Mouse (Mus musculus): ENCODE results near the gene Rag1. TPM values are rescaled to one million over a fixed set of nuclear protein-coding genes. Genes with fewer than 3 reads are reported as not detected.

Rag1 gene
- total RNA-seq (2021), result 0.19 and 1.9 TPM in 2 replicates
- long read RNA-seq, experiment 1, result 0 reads
- long read RNA-seq, experiment 2, partial matches to known transcripts, result 0 of 1 reads
- long read RNA-seq, experiment 2, other reads (novel, unspliced or antisense), result 1 of 1 reads

DNA sequence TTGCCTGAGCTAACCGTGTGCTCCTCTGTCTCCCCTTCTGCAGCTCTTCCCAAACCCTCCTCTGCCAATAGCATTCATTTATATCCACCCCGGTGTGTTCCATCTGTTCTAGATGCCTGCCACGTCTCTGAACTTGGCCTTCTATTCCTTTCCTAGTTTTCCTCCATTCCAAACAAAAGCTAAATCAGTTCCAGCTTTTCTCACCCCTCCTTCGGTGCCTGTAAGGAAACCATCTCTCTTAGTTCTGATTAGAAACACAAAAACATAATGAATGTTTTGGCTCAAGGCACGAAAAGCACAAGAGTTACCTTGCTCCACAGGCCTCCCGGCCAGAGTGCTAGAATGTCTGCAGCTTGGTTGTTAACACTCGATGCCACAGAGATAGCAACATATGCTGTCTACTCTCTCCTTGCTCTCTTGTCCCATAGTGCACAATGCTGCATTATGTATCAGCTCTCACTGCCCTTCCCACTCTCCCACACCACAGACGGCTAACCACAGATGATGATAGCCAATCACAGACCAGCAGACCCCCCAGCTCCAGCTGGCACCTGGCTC is at the start of gene Rag1, which contains the start of gene B230118H07Rik:
Gene Rag1 (minus strand): TSS at position 388 of the 558 bp plus-strand sequence.
Gene B230118H07Rik (minus strand): TSS at position 419 of the 558 bp plus-strand sequence.
- no peak for DNase-seq

DNA sequence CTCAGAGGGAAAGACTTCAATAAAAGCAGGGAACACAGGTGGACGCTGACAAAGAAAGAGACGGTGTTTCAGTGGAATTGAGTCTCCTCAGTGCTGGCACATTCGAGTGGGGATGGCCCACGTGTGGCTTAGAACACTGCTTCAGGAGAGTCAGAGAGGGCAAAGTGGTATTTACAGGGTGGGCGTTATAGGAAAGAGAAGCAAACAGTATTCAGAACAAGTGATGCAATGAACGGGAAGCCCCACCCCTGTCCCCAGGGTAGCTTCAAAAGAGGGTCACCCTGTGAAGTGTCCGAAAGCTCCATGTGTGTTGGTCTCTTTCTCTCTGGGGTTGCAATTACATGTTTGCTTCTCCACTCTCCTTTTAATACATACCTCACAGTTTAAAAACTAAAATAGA is 46.3 kb upstream of the Rag1 start:
- no peak for DNase-seq

DNA sequence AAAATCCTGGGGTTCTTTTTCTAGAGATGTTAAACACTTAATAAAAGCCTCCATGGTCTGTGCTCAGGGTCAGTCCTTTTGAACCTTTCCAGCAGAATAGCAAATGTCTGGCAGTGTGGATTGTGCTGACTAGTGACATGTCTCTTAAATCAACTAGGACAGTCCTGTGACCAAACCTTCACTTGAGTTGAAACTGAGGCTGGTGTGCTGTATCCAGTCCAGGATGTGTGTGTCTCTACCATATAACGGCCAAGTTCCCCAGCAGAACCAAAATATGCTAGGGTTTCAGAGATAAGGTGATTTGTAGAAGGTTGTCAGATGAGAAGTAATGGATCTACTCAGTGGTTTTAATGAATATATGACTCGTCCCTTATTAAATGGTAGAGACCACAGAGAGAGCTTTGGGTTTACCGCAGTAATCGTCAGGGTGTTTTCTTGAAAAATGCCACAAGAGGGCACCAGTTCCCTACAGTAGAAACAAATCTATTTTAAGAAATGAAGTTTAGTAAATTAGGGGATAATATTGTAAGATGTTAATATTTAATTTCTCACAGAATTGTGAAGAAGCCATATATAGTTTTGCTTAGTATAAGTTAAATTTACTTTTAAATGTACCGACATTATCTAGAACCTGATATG is 44.4 kb upstream of the Rag1 start:
- no peak for DNase-seq

DNA sequence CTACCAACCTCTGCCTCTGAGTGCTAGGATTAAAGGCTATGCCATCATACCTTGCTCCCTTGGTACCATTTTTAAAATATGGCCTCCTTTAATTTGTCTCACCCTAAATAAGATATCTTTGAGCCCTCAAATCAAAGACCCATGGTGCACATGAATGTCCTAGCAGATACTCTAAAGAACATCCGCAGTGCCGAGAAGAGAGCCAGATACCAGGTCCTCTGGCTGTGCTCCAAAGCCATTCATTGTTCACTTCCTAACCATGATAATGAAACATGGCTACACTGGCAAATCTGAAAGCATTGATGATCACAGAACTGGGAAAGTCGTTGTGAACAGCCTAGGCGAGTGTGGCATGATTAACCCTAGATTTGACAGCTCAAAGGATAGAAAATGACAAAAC is 43.7 kb upstream of the Rag1 start:
- no peak for DNase-seq

DNA sequence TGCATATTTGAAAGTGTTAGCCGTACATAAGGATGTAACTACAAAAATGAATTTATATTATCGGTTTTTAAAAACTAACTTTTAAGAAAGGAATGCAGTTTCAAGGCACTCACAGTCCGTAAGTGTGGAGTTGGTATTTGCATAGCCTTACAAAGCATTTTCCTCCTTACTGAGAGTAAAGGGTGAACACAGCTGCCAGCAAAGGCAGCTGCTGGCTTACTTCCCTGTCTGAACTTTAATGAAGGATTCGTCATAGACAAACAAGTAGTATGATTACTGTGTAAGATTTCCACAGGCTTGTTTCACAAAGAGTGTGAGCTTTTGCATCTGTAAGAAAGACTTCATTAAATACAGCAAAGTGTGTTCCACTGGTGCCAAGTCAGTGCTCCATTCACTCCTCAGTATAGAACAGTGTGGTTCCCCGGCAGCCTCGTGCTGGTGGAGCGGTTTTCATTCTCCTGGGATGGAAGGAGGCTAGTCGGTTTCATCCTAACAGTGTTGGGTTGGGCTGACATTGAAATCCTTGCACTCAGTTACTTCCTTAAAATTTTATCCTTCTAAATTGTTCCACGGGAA is 41.0 kb upstream of the Rag1 start:
- DNase-seq, result no peak

DNA sequence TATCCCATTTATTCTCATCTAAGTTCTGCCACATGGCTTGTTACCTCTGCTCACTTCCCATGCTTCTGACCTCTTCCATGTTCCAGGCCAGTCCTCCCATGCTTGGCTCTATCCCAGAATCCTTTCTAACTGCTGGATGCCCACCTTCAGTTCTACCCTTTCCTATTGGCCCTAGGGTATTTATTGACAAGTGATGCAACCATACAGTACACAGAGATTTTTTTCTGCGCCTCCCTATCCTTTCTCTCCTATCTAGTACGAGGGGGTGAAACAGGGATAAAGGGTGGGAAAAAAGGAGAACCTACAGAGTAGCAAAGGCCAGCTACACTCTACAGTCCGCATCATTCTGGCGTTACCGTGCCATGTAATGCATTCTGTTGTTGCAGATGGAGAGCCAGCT is 38.7 kb upstream of the Rag1 start:
- DNase-seq, result no peak

DNA sequence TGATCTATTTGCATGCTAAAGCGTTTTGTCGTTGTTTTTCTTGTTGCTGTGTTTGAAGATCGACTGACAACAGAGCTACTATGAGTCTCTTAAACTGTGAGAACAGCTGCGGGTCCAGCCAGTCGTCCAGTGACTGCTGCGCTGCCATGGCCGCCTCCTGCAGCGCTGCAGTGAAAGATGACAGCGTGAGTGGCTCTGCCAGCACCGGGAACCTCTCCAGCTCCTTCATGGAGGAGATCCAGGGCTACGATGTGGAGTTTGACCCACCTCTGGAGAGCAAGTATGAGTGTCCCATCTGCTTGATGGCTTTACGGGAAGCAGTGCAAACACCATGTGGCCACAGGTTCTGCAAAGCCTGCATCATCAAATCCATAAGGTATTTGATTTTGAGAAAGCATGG is 35.1 kb upstream of the Rag1 start:
- peak; percentile 31 for DNase-seq

DNA sequence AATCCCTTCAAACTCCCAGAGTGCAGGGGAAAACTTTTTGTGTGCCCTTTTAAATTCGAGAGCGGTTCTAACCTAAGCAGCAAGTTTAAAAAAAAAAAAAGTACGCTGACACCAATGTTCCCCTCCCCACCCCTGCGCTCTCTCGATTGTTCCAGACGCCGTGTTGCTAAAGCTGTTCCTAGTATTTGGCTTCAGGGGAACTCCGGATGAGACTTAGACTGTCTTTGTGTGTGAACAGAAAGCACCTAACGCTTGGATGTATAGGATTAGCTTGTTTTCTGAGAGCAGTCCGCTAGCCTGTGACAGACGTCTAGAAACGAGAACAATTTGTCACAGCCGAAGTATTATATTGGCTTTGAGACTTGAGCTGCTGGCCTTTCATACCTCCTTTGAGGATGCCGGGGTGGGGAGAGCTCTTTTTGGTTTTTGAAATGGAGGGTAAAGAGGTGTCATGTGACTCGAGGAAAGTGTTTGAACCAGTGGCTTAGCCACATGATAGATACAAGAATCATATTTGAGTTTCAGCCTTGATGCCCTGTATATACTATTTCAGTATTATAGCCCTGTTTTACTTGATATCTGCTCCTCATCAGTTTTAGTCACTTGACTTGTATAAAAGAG is 30.0 kb upstream of the Rag1 start:
- DNase-seq, result no peak

DNA sequence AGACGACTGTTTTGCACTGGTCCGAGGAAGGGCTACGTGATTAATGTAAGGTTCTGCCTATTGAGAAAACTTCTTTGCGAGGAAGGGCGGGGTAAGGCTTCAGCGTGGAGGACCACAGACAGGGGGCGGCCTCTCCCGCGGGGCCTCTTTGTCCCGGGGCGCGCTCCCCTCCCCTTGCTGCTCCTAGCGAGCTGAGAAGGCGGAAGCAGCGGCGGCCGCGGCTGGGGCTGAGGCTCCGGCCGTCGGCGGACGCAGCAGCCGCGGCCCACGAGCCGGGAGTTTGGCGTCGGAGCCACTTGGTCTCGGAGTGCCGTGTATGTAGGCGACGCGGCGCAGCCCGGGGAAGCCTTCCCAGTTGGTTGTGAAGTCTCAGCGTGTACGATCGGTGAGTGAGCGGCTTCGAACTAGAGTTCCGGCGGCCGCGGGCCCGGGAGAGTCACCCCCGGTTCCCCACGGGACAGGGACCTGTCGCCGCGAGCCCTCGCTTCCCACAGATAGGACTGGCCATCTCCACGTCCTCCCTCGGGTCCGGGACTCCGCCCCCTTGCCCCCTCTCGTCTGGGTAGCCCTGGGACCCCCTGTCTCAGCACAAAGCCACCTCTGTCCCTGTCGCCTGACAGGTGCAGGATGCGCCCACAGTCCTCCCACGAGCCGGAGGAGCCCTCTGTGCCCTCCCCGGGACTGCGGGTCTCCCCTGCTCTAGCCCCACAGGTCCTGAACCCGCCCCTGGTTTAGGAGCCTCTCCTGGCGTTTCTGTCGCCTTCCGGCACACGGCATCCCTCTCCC is 29.1 kb upstream of the Rag1 start, which contains the start of gene Traf6:
Gene Traf6 (plus strand): TSS at position 194 of the 786 bp plus-strand sequence.
- DNase-seq, result peak; percentile 96

DNA sequence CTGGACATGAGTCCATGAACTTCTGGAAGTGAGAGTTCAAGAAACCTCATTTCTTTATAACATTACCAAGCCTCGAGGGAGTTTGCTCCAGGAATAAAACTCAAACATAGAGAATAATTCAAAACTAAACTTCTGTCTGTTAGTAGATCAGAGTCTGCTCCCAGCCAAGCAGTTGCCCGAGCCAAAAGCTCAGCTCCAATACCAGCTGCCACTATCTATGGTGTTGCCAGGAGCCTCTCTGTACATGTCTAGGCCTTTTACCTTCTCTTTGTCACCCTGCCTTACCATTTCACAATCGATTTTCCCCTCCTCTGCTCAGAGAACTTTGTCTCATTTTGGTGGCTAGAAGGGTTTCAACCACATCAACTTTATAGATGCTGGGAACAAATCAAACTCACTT is 24.2 kb upstream of the Rag1 start:
- no peak for DNase-seq

DNA sequence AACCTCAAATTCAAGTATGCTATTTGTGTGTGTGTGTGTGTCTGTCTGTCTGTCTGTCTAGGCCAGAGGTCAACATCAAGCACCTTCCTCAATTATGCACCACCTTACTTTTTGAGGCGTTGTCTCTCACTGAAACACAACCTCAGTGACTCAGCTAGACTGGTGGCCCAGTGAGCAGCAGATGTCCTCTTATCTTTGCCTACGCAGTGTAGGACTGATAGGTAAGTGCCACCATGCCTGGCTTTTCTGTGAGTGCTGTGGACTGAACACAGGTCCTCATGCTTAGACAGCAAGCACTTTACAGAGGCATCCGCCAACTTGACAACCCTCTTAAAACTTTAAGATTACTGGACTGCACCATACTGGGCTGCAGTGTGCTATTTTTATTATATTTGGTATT is 19.4 kb upstream of the Rag1 start:
- DNase-seq, result no peak

DNA sequence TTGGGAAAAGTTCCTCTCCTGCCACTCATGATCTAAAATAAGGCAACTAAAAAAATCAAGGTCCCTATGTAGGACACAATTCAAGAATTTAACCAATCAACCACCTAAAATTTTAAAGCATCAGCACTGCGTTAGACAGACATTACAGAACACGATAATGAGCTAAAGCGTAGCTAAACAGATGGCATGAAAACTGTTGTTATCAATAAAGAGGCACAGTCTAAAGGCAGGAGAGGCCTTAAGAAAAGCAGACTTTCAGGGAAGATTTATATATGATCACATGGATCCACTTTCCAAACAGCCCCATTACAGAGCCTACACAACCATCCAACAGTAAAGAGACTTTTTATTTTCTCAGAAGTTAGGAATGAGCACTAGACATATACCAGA is 16.4 kb upstream of the Rag1 start:
- no peak for DNase-seq

DNA sequence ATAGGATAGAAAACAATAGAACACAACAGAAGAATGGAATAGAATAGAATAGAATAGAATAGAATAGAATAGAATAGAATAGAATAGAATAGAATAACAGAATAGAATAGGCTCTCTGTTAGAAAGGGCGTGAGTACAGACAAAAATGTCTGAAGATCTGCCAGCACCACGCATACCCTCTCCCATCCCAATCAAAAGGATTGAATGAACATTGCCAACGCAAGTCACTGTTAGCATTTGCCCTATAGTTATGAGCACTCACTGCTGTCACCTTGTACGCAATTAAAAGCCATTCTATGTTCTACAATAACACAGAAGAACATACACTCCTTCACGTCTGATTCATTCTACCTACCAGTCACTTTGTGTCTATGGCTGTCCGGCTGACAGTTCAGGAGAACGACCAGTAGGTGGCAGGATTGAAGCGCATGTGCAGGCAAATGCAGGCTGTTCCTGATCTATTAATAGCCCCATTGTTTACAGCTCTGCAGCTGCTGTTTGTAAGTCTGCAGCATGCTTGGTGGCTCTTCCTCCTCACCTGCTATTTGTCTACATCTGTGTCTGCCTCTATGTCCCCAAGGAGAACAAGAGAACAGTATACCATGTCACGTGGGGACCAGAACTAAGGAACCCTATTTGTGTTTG is 15.9 kb upstream of the Rag1 start:
- DNase-seq, result peak; percentile 84

DNA sequence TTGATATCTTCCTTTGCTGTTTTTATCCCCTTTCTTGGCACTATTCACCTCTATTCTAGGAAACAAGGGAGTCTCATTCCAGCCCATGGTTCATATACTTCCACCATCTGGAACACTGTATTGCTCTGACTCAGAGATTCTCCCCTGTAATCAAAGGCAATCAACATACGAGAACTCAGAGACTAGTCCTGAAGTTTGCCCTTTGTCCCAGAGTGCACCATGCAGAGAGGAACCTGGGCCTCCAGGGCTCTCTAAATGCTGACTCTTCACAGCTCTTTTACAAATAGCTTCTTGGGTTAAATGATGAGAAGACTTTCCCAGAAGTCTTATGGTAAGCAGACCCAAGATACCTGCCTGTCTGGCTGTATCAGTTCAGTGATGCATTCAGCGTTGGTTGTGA is 11.2 kb upstream of the Rag1 start:
- no peak for DNase-seq

DNA sequence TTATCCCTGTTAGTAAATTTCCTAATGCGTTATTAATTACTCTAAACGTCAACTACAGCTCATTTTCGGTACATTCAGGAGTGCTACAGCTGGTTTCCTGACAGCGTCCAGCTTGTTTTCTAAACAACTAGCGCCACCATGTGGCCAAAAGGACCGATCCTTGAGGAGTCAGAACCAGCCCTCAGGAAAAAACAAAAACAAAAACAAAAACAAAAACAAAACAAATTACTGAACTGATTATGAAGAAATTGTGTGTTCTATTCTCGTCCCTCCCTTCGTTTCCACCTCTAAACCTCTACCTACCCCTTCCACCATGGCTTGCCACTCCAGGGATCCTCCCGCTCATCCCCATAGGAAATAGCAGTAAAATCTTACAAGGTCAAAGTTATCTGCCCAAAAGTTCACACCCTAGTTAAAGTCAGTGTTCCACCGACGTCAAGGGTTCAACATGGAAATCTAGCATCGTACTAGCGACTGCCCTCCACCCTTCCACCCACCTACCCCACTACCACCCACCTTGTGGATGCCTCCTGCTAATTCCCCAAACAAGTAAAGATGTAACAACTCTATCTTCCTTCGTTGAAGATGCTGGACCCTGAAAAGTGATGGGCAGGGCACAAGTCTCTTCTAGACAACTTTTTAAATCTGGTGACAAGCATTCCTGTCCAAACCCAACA is 3.8 kb upstream of the Rag1 start:
- DNase-seq, result peak; percentile 82

DNA sequence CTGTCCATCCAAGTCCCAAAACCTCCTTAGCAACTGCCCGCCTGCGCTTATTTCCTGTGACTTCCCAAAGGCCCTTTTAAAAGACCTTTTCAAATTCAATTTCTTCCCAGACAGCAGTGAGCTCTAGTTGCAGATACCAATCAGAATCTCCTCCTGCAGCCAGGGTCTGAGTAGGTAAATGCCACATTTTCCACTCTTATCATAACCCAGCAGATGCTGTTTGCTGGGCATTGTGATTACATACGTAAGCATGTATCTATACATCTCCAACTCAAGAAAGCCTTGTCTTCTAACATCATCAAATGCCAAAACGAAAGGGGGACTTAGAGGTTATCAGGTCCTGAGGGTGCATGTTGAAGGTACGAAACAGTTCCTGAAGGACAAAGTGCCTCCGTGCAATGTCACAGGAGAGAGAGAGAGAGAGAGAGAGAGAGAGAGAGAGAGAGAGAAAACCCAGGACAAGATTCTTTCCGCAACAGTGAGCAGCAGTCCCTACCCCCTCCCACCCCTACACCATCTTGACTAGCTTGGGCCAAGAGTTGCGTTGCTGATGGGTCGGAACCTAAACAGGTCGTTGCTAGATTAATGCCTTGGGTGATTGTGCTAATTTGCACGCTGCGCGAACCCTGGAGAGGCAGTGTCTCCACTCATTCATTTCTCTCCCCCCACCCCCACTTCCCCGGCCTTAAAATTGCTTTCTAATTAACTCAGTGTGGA is 3.1 kb upstream of the Rag1 start:
- no peak for DNase-seq

DNA sequence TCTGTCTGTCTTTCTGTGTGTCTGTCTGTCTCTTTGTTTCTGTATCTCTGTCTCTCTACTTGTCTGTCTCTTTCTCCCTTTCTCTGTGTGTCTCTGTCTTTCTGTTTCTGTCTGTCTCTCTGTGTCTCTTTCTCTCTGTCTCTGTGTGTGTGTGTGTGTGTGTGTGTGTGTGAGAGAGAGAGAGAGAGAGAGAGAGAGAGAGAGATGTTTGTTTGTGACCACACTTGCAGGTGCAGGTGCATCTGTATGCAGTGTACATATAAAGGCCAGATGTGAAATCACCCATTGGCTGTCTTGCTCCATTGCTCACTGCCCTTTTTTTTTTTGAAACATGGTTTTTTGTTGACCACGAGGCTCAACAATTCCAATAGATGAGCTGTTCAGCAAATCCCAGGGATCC is 1.1 kb upstream of the Rag1 start:
- no peak for DNase-seq

DNA sequence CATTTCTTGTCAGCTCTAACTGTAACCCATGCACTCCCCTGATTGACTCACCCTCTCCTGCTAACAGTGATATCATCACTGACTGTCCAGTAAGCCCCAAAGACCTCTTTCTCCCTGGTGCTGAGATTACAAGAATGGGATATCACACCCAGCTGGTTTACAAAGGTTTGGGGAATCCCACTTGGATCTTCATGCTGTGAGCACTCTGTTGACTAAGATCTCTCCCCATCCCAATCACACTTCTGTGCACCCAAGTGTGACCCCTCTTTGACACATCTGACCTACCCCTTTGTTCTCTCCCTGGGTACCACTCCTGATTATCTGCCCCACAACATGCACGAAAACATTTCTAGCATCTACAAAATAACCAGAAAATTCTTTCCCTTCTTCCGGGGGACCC is 940 bp downstream of the Rag1 start:
- no peak for DNase-seq

DNA sequence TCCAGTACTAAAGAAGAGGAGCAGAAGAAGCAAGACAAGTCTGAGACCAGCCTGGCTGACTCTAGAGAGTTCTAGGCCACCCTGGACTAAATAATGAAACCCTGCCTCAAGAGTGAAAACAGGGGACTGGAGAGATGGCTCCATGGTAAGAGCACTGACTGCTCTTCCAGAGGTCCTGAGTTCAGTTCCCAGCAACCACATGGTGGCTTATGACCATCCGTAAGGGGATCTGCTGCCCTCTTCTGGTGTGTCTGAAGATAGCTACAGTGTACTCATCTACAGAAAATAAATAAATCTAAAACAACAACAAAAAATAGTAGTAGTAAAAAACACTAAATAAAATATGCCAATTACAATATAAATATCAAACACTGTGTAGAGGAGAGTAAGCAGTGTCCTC is 3.5 kb downstream of the Rag1 start:
- DNase-seq, result no peak

DNA sequence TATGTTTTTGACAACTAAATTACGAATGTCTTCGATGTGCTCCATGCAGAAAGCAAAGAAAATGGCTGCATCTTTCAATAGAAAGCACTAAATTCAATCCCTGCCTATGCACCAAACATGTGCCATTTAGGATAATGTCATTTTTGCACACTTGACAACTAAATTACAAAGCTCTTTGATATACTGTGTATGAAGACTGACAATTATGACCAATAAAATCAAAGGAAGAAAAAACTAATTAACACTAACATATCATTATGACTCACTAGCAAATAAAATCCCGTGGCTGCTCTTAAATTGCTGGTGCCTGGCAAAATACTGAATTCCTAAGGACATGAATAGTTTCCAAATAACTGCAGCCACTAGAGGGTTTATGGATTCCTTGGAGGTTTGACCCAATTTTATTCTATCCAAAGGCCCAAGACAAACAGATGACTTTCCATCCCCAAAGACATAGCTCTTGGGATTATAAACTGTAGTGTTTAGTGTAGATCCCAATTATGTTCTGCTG is 9.4 kb downstream of the Rag1 start:
- no peak for DNase-seq

Measured in adrenal gland, postnatal 14 days (tissue).